Mouse (Mus musculus): ENCODE data around the gene Gm19668. TPM values are rescaled to one million over a fixed set of nuclear protein-coding genes. Genes with fewer than 3 reads are reported as not detected.
"Not testable (repeated sequence)": the region's sequence is repeated elsewhere in the genome, so short reads cannot be mapped to it uniquely, and the experiment has no call there.

The Gm19668 gene
- total RNA-seq, 1 experiment: not detected

GRCm38 (mm10) chr10:77797677-77798076, 1.3 kb downstream of the Gm19668 start:
- TF ChIP-seq HCFC1 (IDR thresholded peaks at IDR 0.05; ENCODE audit: borderline replicate concordance, insufficient read depth, low read length) (no peak), CHD2 (IDR thresholded peaks at IDR 0.05; ENCODE audit: low read depth, low read length) (no peak), ZC3H11A (IDR thresholded peaks at IDR 0.05; ENCODE audit: borderline replicate concordance, low read depth, low read length) (no peak), MAFK (IDR thresholded peaks at IDR 0.05; ENCODE audit: insufficient read depth, low read depth, low read length) (no peak), ZNF384 (IDR thresholded peaks at IDR 0.05; ENCODE audit: low read depth, low read length) (no peak)
- H3K27ac ChIP-seq (ENCODE audit: insufficient read depth, low read depth, low read length, poor library complexity, severe bottlenecking): no peak overlapping the region
- in situ Hi-C loops (cut with MboI; ENCODE audit: low sequenced_read_pairs in 2 of 2, unreplicated experiment in 2 of 2): no loop called here

GRCm38 (mm10) chr10:77794976-77795375, 4.0 kb downstream of the Gm19668 start, which contains the start of gene Gm9639:
TSS of gene Gm9639 (minus strand) at chr10:77795076.
- Histone ChIP-seq H3K36me3 (ENCODE audit: control insufficient read depth, insufficient read depth, low read length, poor library complexity, severe bottlenecking) (no peaks in the 10 kb centered on the region), H3K27ac (ENCODE audit: insufficient read depth, low read depth, low read length, poor library complexity, severe bottlenecking) (no peak within 1 kb of the TSS), H3K4me1 (ENCODE audit: control insufficient read depth in 2 of 2, insufficient read depth in 2 of 2, low read length in 2 of 2, poor library complexity in 1 of 2) (no peaks in the 10 kb centered on the region), H3K9ac (ENCODE audit: insufficient read depth, low read depth, low read length, poor library complexity, severe bottlenecking) (no peak within 1 kb of the TSS), H3K9me3 (ENCODE audit: control insufficient read depth, insufficient read depth, low read depth, low read length) (no peaks in the 10 kb centered on the region), H3K4me3 (ENCODE audit: insufficient read depth in 1 of 2, low read depth in 1 of 2, low read length in 2 of 2, poor library complexity in 1 of 2, severe bottlenecking in 1 of 2) (no peak within 1 kb of the TSS)
- in situ Hi-C loops (cut with MboI; ENCODE audit: low sequenced_read_pairs in 2 of 2, unreplicated experiment in 2 of 2): no loop called here
- DNase-seq (ENCODE audit: low read depth, low spot score): no peak
- TF ChIP-seq ZC3H11A (IDR thresholded peaks at IDR 0.05; ENCODE audit: borderline replicate concordance, low read depth, low read length): no peak
- no peak for TF ChIP-seq HCFC1 (IDR thresholded peaks at IDR 0.05; ENCODE audit: borderline replicate concordance, insufficient read depth, low read length)

More at GRCm38 (mm10) chr10:77797677-77798076, 1.3 kb downstream of the Gm19668 start:
- Histone ChIP-seq H3K36me3 (ENCODE audit: control insufficient read depth, insufficient read depth, low read length, poor library complexity, severe bottlenecking) (no peaks in the 10 kb centered on the region), H3K9ac (ENCODE audit: insufficient read depth, low read depth, low read length, poor library complexity, severe bottlenecking) (no peak overlapping the region), H3K4me1 (ENCODE audit: control insufficient read depth in 2 of 2, insufficient read depth in 2 of 2, low read length in 2 of 2, poor library complexity in 1 of 2) (no peaks in the 10 kb centered on the region), H3K4me3 (ENCODE audit: insufficient read depth in 1 of 2, low read depth in 1 of 2, low read length in 2 of 2, poor library complexity in 1 of 2, severe bottlenecking in 1 of 2) (no peak overlapping the region), H3K9me3 (ENCODE audit: control insufficient read depth, insufficient read depth, low read depth, low read length) (no peaks in the 10 kb centered on the region)
- DNase-seq (ENCODE audit: low read depth, low spot score): no peak

DNA sequence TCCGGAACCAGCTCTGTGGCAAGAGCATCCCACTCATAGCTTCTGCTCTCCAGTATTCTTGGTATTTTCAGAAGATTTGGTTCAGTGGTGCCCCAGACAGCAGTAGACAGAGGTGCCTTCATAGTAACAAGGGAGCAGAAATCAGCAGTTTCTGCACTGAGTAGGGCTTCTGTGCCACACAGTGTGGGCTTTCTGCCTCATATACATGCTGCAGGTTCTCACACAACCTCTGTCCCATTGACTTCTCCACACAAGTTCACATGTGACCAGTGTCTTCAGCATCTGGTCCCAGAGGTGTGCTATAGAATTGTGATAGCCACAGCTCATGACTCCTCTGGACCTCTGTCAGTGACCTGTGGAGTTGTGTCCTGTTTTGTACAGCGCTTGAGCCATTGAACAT, 10.3 kb downstream of the Gm19668 start:
- no peaks in the 10 kb centered on the region for H3K36me3 ChIP-seq (ENCODE audit: control insufficient read depth, insufficient read depth, low read length, poor library complexity, severe bottlenecking)
- no peak for TF ChIP-seq HCFC1 (IDR thresholded peaks at IDR 0.05; ENCODE audit: borderline replicate concordance, insufficient read depth, low read length)
- no peak for TF ChIP-seq MAFK (IDR thresholded peaks at IDR 0.05; ENCODE audit: insufficient read depth, low read depth, low read length)
- TF ChIP-seq CHD2 (IDR thresholded peaks at IDR 0.05; ENCODE audit: low read depth, low read length): no peak
- TF ChIP-seq ZNF384 (IDR thresholded peaks at IDR 0.05; ENCODE audit: low read depth, low read length): no peak
- TF ChIP-seq ZC3H11A (IDR thresholded peaks at IDR 0.05; ENCODE audit: borderline replicate concordance, low read depth, low read length): no peak
- in situ Hi-C loops (cut with MboI; ENCODE audit: low sequenced_read_pairs in 2 of 2, unreplicated experiment in 2 of 2): no loop called here
- no peak overlapping the region for H3K27ac ChIP-seq (ENCODE audit: insufficient read depth, low read depth, low read length, poor library complexity, severe bottlenecking)
- H3K4me1 ChIP-seq (ENCODE audit: control insufficient read depth in 2 of 2, insufficient read depth in 2 of 2, low read length in 2 of 2, poor library complexity in 1 of 2): no peaks in the 10 kb centered on the region
- H3K9ac ChIP-seq (ENCODE audit: insufficient read depth, low read depth, low read length, poor library complexity, severe bottlenecking): no peak overlapping the region
- H3K9me3 ChIP-seq (ENCODE audit: control insufficient read depth, insufficient read depth, low read depth, low read length): no peaks in the 10 kb centered on the region
- no peak for DNase-seq (ENCODE audit: low read depth, low spot score)
- H3K4me3 ChIP-seq (ENCODE audit: insufficient read depth in 1 of 2, low read depth in 1 of 2, low read length in 2 of 2, poor library complexity in 1 of 2, severe bottlenecking in 1 of 2): no peak overlapping the region

- H3K27ac ChIP-seq (ENCODE audit: insufficient read depth, low read depth, low read length, poor library complexity, severe bottlenecking); in situ Hi-C loops (cut with MboI; ENCODE audit: low sequenced_read_pairs in 2 of 2, unreplicated experiment in 2 of 2); DNase-seq (ENCODE audit: low read depth, low spot score); H3K36me3 ChIP-seq (ENCODE audit: control insufficient read depth, insufficient read depth, low read length, poor library complexity, severe bottlenecking); H3K9me3 ChIP-seq (ENCODE audit: control insufficient read depth, insufficient read depth, low read depth, low read length); H3K4me1 ChIP-seq (ENCODE audit: control insufficient read depth in 2 of 2, insufficient read depth in 2 of 2, low read length in 2 of 2, poor library complexity in 1 of 2); H3K9ac ChIP-seq (ENCODE audit: insufficient read depth, low read depth, low read length, poor library complexity, severe bottlenecking); H3K4me3 ChIP-seq (ENCODE audit: insufficient read depth in 1 of 2, low read depth in 1 of 2, low read length in 2 of 2, poor library complexity in 1 of 2, severe bottlenecking in 1 of 2): not testable (repeated sequence)
Observed at GRCm38 (mm10) chr10:77787876-77788275, 11.1 kb downstream of the Gm19668 start, which contains the start of gene Gm7137. TSS of gene Gm7137 (minus strand) at chr10:77788200.

DNA sequence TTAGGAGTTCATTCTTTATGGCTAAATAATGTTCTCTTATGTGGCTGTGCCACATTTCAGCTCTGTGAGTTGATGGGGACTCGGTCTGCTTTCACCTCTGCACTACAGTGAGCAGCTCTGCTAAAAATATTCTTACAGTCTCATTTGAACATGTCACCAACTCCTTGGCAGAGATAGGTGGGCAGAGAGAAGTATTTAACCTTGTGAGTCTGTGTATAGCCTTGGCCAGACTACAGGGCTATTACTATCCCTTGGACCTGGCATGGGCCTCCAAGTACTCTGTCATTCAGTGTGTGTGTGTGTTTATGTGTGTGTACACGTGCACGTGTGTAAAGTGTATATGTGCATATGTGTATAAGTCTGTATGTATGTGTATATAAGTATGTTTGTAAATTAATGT, 15.5 kb downstream of the Gm19668 start:
- H3K27ac ChIP-seq (ENCODE audit: insufficient read depth, low read depth, low read length, poor library complexity, severe bottlenecking); in situ Hi-C loops (cut with MboI; ENCODE audit: low sequenced_read_pairs in 2 of 2, unreplicated experiment in 2 of 2): not testable (repeated sequence)

DNA sequence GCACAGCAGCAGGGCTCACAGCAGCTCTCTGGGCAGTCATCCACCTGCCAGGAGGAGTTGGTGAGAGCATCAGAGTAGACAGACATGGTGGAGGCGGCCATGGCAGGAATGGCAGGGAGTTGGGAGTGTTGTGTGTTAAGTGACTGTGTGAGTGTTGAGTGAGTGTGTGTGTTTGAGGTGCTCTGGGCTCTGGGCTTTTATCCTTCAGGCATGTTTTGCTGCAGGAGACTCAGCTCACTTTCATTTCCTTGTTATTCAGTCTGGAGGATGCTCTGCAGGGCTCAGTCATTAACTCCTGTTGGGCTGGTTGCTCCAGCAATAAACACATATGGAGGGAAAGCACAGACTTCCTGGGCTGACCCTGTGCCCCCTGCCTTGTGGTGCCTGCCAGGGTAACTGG, 16.5 kb downstream of the Gm19668 start, which contains the start of gene Gm3250:
TSS of gene Gm3250 (minus strand) at position 101 of the 400 bp plus-strand sequence.
- H3K9me3 ChIP-seq (ENCODE audit: control insufficient read depth, insufficient read depth, low read depth, low read length); H3K9ac ChIP-seq (ENCODE audit: insufficient read depth, low read depth, low read length, poor library complexity, severe bottlenecking); H3K4me3 ChIP-seq (ENCODE audit: insufficient read depth in 1 of 2, low read depth in 1 of 2, low read length in 2 of 2, poor library complexity in 1 of 2, severe bottlenecking in 1 of 2); H3K36me3 ChIP-seq (ENCODE audit: control insufficient read depth, insufficient read depth, low read length, poor library complexity, severe bottlenecking); H3K4me1 ChIP-seq (ENCODE audit: control insufficient read depth in 2 of 2, insufficient read depth in 2 of 2, low read length in 2 of 2, poor library complexity in 1 of 2); DNase-seq (ENCODE audit: low read depth, low spot score); in situ Hi-C loops (cut with MboI; ENCODE audit: low sequenced_read_pairs in 2 of 2, unreplicated experiment in 2 of 2); H3K27ac ChIP-seq (ENCODE audit: insufficient read depth, low read depth, low read length, poor library complexity, severe bottlenecking): not testable (repeated sequence)

More for the DNA sequence above, 15.5 kb downstream of the Gm19668 start:
- H3K4me3 ChIP-seq (ENCODE audit: insufficient read depth in 1 of 2, low read depth in 1 of 2, low read length in 2 of 2, poor library complexity in 1 of 2, severe bottlenecking in 1 of 2); H3K4me1 ChIP-seq (ENCODE audit: control insufficient read depth in 2 of 2, insufficient read depth in 2 of 2, low read length in 2 of 2, poor library complexity in 1 of 2); H3K9ac ChIP-seq (ENCODE audit: insufficient read depth, low read depth, low read length, poor library complexity, severe bottlenecking); H3K36me3 ChIP-seq (ENCODE audit: control insufficient read depth, insufficient read depth, low read length, poor library complexity, severe bottlenecking); H3K9me3 ChIP-seq (ENCODE audit: control insufficient read depth, insufficient read depth, low read depth, low read length); DNase-seq (ENCODE audit: low read depth, low spot score): not testable (repeated sequence)

DNA sequence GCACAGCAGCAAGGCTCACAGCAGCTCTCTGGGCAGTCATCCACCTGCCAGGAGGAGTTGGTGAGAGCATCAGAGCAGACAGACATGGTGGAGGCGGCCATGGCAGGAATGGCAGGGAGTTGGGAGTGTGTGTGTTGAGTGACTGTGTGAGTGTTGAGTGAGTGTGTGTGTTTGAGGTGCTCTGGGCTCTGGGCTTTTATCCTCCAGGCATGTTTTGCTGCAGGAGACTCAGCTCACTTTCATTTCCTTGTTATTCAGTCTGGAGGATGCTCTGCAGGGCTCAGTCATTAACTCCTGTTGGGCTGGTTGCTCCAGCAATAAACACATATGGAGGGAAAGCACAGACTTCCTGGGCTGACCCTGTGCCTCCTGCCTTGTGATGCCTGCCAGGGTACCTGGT, 22.1 kb downstream of the Gm19668 start, which contains the start of gene Gm7138:
TSS of gene Gm7138 (minus strand) at position 101 of the 400 bp plus-strand sequence.
- H3K27ac ChIP-seq (ENCODE audit: insufficient read depth, low read depth, low read length, poor library complexity, severe bottlenecking); in situ Hi-C loops (cut with MboI; ENCODE audit: low sequenced_read_pairs in 2 of 2, unreplicated experiment in 2 of 2); H3K4me1 ChIP-seq (ENCODE audit: control insufficient read depth in 2 of 2, insufficient read depth in 2 of 2, low read length in 2 of 2, poor library complexity in 1 of 2); H3K9ac ChIP-seq (ENCODE audit: insufficient read depth, low read depth, low read length, poor library complexity, severe bottlenecking); H3K9me3 ChIP-seq (ENCODE audit: control insufficient read depth, insufficient read depth, low read depth, low read length); DNase-seq (ENCODE audit: low read depth, low spot score); H3K36me3 ChIP-seq (ENCODE audit: control insufficient read depth, insufficient read depth, low read length, poor library complexity, severe bottlenecking); H3K4me3 ChIP-seq (ENCODE audit: insufficient read depth in 1 of 2, low read depth in 1 of 2, low read length in 2 of 2, poor library complexity in 1 of 2, severe bottlenecking in 1 of 2): not testable (repeated sequence)

Measured in ES-E14 (cell line).